Mouse (Mus musculus) liver, embryonic 16.5 days (tissue): ENCODE data around the gene Ung. TPM values are rescaled to one million over a fixed set of nuclear protein-coding genes. Genes with fewer than 3 reads are reported as not detected.

ENCODE experiments used
- ATAC-seq: fragments of 200-750 bp; cut with Nextera tagmentation; 2 replicates; pipeline ENCODE4 v1.8.0; 2017; ENCODE audit warnings: low read depth, mild to moderate bottlenecking, moderate number of reproducible peaks, moderate library complexity
- H3K27ac ChIP-seq: fragments of 300-500 bp; sonication (generic); 2 replicates; pipeline ENCODE4 v1.5.1; 2014; ENCODE audit warnings: mild to moderate bottlenecking, low read length
- H3K27me3 ChIP-seq: fragments of 300-500 bp; sonication (generic); 2 replicates; pipeline ENCODE4 v1.6.1; 2014; ENCODE audit warnings: low read depth, low read length, mixed read lengths; ENCODE audit not compliant: control insufficient read depth, insufficient read depth
- H3K36me3 ChIP-seq: fragments of 300-500 bp; sonication (generic); 2 replicates; pipeline ENCODE4 v1.6.1; 2014; ENCODE audit warnings: mild to moderate bottlenecking; ENCODE audit not compliant: control insufficient read depth, insufficient read depth
- H3K4me1 ChIP-seq: fragments of 300-500 bp; sonication (generic); 2 replicates; pipeline ENCODE4 v1.6.1; 2014; ENCODE audit warnings: low read depth, low read length, mixed read lengths; ENCODE audit not compliant: control insufficient read depth
- H3K4me2 ChIP-seq: fragments of 300-500 bp; sonication (generic); 2 replicates; pipeline ENCODE4 v1.6.1; 2014; ENCODE audit warnings: low read depth, low read length, mixed read lengths
- H3K4me3 ChIP-seq: fragments of 300-500 bp; sonication (generic); 2 replicates; pipeline ENCODE4 v1.5.1; 2014; ENCODE audit warnings: low read depth, mild to moderate bottlenecking, low read length
- H3K9ac ChIP-seq: fragments of 300-500 bp; sonication (generic); 2 replicates; pipeline ENCODE4 v1.6.1; 2014; ENCODE audit warnings: low read depth, low read length
- H3K9me3 ChIP-seq: fragments of 300-500 bp; sonication (generic); replicated peaks from 2 replicates; pipeline ENCODE4 v1.6.1; 2016; ENCODE audit warnings: low read length; ENCODE audit not compliant: control insufficient read depth
- WGBS: fragments of 180-500 bp; shearing (Covaris S2); extraction: QIAGEN DNeasy Blood & Tissue Kit; methylation state at CpG from one replicate; pipeline ENCODE4 v1.1.7; 2014; ENCODE audit not compliant: insufficient replicate concordance; 5-methylcytosine and 5-hydroxymethylcytosine counted together
- polyA plus RNA-seq: library from polyadenylated mRNA; unstranded; fragments of >200 nt; fragmentation: Nextera tagmentation; extraction: Ambion mirVana; gene quantifications from 2 replicates; pipeline ENCODE4 v1.2.1, GENCODE M21; 2015

The Ung gene
- polyA plus RNA-seq, 1 experiment from 2014 or later, result 13.7 TPM

DNA sequence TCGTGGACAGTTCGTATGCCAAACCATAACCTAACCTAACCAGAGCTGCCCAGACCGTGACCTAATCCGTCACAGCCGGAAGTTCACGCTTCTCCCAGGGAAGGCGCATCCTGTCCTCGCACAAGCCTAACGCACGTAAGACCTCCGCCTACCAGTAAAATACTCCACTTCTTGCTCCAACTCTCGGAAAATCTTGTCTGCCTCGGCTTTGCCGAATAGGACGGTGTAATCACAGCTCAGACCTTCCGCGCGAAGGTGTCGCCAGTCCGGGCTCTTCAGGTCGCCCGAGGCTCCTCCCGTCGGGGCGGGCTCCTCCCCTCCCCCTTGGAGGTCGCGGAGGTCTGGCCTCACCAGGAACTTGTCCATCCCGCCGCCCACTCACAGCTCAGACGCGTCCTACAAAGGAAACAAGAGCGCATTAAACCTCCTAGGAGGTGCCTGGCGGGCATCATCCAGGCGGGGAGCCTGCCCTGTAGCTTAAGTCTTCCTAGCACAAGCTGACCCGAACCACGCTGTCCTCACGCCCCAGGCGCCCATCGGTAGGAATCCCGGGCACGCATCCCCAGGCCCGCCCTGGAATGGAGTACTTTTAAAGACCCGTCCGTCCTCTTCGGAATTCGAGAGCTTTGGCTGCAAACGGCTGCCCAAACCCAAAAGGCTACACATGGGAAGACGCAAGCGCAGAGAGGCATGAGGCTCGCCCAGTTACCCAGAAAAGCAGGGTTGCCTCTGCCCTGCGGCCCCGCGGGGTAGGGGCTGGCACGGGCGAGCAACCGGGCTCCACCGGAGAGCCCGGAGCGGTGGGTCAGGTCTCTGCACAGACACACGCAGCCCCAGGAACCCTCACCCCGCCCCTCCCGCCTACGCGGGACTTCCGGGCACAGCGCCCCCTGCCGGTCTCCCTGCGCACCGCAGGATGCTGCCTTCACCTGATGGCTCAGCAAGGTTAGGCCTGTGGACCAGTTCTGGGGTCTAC, 2.5 kb upstream of the Ung start, which contains the start of gene Alkbh2:
Alkbh2 (minus strand) TSS at position 845 of the 976 bp plus-strand sequence.
- H3K4me2 ChIP-seq, result peak within 1 kb of the TSS; percentile 99
- no peaks in the 10 kb centered on the region for H3K9me3 ChIP-seq
- WGBS, result under 1% methylated on average over 69 of the region's 69 CpGs
- H3K4me3 ChIP-seq, result peak within 1 kb of the TSS; percentile 76
- no peaks in the 10 kb centered on the region for H3K36me3 ChIP-seq
- H3K27ac ChIP-seq, result peak within 1 kb of the TSS; percentile 84
- no peaks in the 10 kb centered on the region for H3K27me3 ChIP-seq
- peak within 1 kb of the TSS; percentile 73 for H3K9ac ChIP-seq
- ATAC-seq, result peak; percentile 9; the same call in 1 of the 2 replicates
- peaks cover 38% of the 10 kb centered on the region for H3K4me1 ChIP-seq

DNA sequence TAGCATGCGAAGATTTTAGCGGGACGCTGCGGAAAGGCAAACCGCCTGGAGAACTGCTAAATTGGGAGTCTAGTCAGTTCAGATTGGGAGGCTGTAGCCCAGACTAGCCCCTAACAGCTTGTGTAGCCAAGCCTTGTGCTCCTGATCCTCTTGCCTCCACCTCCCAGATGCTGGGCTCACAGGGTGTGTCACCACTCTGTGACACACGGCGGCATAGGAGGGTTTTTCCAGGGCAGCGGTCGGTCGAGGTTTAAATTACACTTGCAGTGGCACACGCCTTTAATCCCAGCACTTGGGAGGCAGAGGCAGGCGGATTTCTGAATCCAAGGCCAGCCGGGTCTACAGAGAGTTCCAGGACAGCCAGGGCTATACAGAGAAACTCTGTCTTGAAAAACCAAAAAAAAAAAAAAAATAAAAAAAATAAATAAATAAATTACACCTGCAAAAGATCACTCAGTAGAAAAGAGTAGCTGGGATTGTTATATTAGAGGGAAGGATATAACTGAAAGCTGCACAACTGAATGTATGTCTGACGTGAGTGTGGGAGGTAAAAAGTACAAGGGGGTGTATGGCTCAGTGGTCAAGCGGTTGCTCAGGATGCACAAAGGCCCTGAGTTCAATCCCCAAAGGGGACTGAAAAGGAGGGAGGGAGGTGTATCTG, 506 bp upstream of the Ung start:
- H3K4me3 ChIP-seq, result peak overlapping the region; percentile 79; the same call in 1 of the 2 replicates
- no peak overlapping the region for H3K27ac ChIP-seq
- no peaks in the 10 kb centered on the region for H3K9me3 ChIP-seq
- peak overlapping the region; percentile 100 for H3K4me2 ChIP-seq
- ATAC-seq, result no peak
- WGBS, result 73% methylated on average over 15 of the region's 15 CpGs
- no peak overlapping the region for H3K9ac ChIP-seq
- H3K4me1 ChIP-seq, result peaks cover 56% of the 10 kb centered on the region
- no peaks in the 10 kb centered on the region for H3K36me3 ChIP-seq
- H3K27me3 ChIP-seq, result no peaks in the 10 kb centered on the region

DNA sequence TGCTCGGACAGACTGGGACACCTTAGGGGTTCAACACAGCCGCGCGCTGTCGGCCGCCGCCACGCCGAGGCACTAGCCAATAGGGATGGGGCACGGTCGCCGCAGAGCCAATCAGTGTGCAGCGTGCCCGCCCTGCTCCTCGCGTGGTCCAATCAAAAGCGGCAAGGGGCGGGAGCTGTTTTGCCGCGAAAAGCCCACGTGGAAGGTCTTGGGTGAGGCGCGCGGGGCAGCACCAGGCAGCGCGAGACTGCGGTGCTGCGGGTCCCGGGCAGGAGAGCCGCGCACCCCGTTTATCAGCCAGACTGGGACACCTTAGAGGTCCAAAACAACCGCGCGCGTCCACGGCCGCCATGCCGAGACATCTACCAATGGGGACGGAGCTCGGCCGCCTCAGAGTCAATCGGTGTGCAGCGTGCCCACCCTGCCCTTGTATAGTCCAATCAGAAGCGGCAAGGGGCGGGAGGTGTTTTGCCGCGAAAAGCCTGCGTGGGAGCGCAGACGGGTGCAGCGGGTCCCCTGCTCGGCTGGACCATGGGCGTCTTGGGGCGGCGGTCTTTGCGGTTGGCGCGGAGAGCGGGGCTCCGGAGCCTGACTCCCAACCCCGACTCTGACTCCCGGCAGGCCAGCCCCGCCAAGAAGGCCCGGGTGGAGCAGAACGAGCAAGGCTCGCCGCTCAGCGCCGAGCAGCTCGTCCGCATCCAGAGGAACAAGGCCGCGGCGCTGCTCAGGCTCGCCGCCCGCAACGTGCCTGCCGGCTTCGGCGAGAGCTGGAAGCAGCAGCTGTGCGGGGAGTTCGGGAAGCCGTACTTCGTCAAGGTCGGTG, 723 bp downstream of the Ung start:
- H3K4me1 ChIP-seq, result peaks cover 56% of the 10 kb centered on the region
- H3K27ac ChIP-seq, result peak overlapping the region; percentile 74
- ATAC-seq, result peak; percentile 94
- peak overlapping the region; percentile 100 for H3K4me2 ChIP-seq
- H3K4me3 ChIP-seq, result peak overlapping the region; percentile 79
- no peaks in the 10 kb centered on the region for H3K36me3 ChIP-seq
- H3K9ac ChIP-seq, result peak overlapping the region; percentile 65
- H3K27me3 ChIP-seq, result no peaks in the 10 kb centered on the region
- H3K9me3 ChIP-seq, result no peaks in the 10 kb centered on the region
- WGBS, result under 1% methylated on average over 85 of the region's 87 CpGs

DNA sequence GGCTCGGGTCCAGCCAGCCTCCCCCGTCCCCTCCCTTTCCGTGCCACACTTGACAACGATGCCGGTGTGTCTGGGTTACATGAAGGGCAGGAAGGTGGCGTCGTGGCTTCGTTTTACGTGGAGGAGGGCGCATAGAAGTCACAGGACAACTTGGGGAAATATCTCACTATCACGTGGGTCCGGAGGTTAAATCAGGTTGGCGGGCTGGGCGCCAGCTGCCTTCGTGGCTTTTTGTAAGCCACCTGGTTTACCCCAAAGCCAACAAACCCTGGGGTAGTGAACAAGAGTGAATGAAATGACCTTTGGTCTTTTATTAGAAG, 1.3 kb downstream of the Ung start:
- H3K27ac ChIP-seq, result peak overlapping the region; percentile 74
- no peaks in the 10 kb centered on the region for H3K27me3 ChIP-seq
- no peaks in the 10 kb centered on the region for H3K36me3 ChIP-seq
- H3K4me3 ChIP-seq, result peak overlapping the region; percentile 79
- H3K9ac ChIP-seq, result peak overlapping the region; percentile 65
- peak overlapping the region; percentile 100 for H3K4me2 ChIP-seq
- H3K4me1 ChIP-seq, result peaks cover 51% of the 10 kb centered on the region
- H3K9me3 ChIP-seq, result no peaks in the 10 kb centered on the region
- no peak for ATAC-seq
- 1% methylated on average over 15 of the region's 15 CpGs for WGBS

DNA sequence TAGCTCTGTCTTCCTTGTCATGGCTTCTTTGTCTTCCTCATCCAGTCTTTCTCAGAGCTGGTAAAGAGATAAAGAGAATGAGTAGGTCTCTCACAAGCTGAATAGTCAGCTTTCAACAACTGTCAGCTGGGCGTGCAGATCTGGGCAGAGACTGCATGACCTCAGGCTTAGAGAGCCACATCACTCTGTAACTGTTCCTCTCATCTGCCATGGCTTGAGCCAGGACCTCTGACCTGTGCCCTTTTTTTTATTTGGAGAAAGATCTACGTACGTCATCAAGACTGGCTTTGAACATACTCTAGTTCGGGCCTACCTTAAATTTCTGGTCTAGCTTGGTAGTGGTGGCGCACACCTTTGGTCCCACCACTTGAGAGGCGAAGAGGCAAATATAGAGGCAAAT, 2.7 kb downstream of the Ung start:
- no peak overlapping the region for H3K4me3 ChIP-seq
- WGBS, result 78% methylated on average over 6 of the region's 6 CpGs
- no peaks in the 10 kb centered on the region for H3K27me3 ChIP-seq
- H3K27ac ChIP-seq, result no peak overlapping the region
- no peak overlapping the region for H3K9ac ChIP-seq
- no peak overlapping the region for H3K4me2 ChIP-seq
- no peaks in the 10 kb centered on the region for H3K9me3 ChIP-seq
- ATAC-seq, result no peak
- peaks cover 42% of the 10 kb centered on the region for H3K4me1 ChIP-seq
- H3K36me3 ChIP-seq, result no peaks in the 10 kb centered on the region

DNA sequence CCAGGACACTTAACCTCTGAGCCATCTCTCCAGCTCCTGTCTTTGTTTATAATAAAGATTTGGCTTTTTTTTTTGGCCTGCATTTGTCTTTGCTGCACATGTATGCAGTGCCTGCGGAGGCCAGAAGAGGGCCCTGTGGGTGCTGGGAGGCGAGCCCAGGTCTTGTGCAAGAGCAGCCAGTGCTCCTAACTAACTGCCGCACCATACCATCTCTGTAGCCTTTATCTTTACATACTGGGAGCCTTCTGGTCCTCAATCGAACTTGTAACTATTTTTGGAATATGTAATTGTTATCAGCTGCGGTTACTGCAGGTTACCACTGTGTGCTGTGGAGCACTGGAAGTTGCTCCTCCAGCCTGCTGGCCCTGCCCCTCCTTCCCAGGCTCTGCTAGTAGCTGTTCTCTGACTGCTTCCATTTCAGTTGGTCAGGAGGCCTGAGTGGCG, 3.9 kb downstream of the Ung start:
- ATAC-seq, result peak; percentile 6
- Histone ChIP-seq H3K4me2 (no peak overlapping the region), H3K9ac (no peak overlapping the region), H3K9me3 (no peaks in the 10 kb centered on the region), H3K36me3 (no peaks in the 10 kb centered on the region), H3K27ac (no peak overlapping the region), H3K4me1 (peaks cover 45% of the 10 kb centered on the region), H3K4me3 (no peak overlapping the region), H3K27me3 (no peaks in the 10 kb centered on the region)
- WGBS, result 12% methylated on average over 6 of the region's 6 CpGs

DNA sequence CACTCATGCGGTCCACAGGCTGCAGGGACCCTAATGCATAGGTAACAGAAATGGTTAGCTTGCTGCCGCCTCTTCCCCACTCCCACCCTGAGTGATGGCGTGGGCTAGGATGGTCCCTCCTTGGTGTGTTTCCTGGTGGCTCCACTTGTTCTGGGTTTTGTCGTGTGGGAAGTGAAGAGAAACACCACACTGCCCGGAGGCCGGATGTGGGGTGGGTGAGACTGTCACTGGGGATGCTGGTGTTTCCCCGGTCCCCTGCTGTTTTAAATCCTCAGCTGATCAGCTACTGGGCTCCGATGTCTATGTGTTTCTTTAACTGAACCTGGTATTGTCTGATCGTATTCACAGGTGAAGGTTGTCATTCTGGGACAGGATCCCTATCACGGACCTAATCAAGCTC, 5.3 kb downstream of the Ung start:
- Histone ChIP-seq H3K4me1 (peaks cover 39% of the 10 kb centered on the region), H3K36me3 (no peaks in the 10 kb centered on the region), H3K27ac (no peak overlapping the region), H3K4me2 (no peak overlapping the region), H3K27me3 (no peaks in the 10 kb centered on the region), H3K9ac (no peak overlapping the region), H3K4me3 (no peak overlapping the region), H3K9me3 (no peaks in the 10 kb centered on the region)
- ATAC-seq, result no peak
- WGBS, result 79% methylated on average over 10 of the region's 10 CpGs

DNA sequence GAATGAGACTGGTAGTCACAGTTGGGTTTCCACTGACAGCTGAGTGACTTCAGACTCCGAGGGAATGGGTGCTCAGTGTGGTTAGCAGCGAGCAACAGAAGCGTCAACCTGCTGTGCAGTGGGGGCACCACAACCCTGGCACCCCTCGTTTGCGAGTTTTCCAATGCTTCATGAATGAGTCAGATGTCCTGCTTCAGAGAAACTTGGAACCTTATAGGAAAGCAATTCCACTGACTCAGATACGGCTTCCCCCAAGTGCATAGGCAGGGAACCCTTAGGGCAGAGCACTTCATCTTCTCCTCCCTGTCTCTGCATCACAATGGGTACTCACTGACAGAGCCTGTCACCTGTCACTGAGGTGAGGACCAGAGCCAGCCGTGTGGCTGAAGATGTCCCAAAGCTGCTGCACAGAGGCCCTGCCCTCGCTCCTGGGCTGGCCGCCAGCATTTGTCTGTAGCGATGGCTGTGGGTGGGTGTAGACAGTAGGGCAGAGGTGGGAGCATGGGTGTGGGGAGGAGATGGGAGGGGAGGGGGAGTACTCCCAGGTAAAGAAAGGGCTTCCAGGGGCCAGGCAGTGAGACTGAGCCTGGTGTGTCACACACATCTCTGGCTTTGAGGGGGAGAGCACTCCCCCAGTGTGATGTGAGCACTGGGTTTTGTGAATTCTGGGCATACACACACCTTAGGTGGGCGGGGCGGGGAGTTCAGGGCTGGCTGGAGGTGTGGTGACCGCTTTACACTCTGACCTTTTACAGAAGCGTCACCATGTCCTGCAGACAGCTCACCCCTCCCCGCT, 7.5 kb downstream of the Ung start:
- peak; percentile 38 for ATAC-seq
- Histone ChIP-seq H3K27me3 (no peaks in the 10 kb centered on the region), H3K36me3 (no peaks in the 10 kb centered on the region), H3K9me3 (no peaks in the 10 kb centered on the region), H3K27ac (no peak overlapping the region), H3K4me3 (no peak overlapping the region), H3K4me2 (no peak overlapping the region), H3K4me1 (peaks cover 21% of the 10 kb centered on the region), H3K9ac (no peak overlapping the region)
- whole genome bisulfite sequencing, result 80% methylated on average over 15 of the region's 15 CpGs
